Mouse (Mus musculus): ENCODE measurements at regions not wholly inside any gene's neighbourhood (a gene's known extent, or its start where the extent isn't known, plus 50 kb on each side); places are given as distances from the start of the nearest gene placed in this dataset.

DNA sequence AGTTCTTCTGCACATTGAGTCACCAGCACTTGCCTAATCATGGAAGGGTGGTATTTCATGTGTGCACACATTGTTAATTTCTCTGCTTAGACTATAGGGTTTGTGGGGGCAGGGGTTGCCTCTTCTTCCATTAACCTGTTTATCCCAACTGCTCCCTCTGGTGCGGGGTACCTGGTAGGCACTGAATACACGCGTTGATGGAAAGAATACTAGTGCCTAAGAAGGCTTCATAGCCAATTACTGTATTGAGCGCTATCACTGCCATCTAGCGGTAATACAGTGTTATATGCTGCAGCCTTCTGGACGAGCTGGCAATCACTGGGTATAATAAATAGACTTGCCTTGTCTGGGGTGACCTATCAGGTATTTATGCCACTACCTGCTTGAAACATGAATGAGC lies 86.4 kb upstream of the Chd2 start:
- no peak for TF ChIP-seq POLR2A (IDR thresholded peaks at IDR 0.05; ENCODE audit: low read depth, low read length)
- TF ChIP-seq CTCF (IDR thresholded peaks at IDR 0.05; ENCODE audit: extremely low read depth, insufficient read depth, insufficient read length, insufficient replicate concordance) = peak; percentile 37; the same call in 1 of the 2 replicates

Data from spleen, adult 2 months (tissue).